Mouse (Mus musculus): ENCODE measurements around the gene Hemk1.

DNA sequence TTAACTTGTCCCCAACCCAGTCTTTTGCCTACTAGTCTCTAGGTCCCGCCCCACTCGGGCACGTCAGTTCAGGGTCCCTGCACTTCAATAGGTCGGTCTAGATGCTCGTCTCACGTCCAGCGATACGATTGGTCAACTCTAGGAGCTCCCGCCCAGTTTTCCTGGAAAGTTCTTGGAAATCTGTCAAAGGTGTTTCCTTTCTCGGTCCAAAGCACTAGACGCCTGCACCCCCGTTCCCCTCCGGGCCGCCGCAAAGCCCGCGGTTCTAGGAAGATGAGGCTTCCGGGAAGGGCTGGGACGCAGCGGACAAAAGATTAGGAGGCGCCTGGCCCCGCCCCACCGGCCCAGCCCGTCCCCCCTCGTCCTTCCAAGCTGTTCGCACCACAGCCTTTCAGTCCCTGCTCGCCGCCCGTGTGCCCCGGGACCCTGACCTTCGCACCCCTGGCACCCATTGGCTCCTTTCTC is 41.6 kb downstream of the Hemk1 start:
- no peak for TF ChIP-seq CTCF (IDR thresholded peaks at IDR 0.05; ENCODE audit: control insufficient read depth, insufficient read depth, insufficient read length)
- TF ChIP-seq MYOG (IDR thresholded peaks at IDR 0.05; ENCODE audit: control insufficient read depth, extremely low read depth, insufficient read length) = no peak
- TF ChIP-seq USF1 (IDR thresholded peaks at IDR 0.05; ENCODE audit: low read depth) = no peak
- no peak for TF ChIP-seq FOSL1 (IDR thresholded peaks at IDR 0.05; ENCODE audit: insufficient read depth, low read length, poor library complexity, severe bottlenecking)
- TF ChIP-seq MAX (IDR thresholded peaks at IDR 0.05) = no peak

Measured in C2C12 (cell line).